In the genomic region with DNA sequence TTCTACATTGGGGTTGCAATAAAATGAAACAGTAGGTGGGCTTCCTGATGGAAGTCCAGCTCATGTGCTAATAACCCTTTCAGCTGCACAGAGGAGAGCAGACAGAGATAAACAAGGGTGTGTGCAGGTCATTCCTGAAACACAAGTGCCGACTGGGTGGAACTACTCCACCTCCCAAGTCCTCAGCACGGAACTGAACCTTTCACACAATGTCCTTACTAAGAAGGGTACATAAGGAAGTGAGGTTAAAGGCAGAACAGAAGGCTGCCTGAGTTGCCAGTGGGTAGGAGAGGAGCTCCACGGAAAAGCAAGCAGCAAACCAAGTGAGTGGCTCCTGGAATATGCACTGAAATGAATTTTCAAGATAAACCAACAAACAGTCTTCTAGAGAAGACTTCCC, we compare ENCODE assay signal across 24 mouse cellular contexts. TPM values are rescaled to one million over a fixed set of nuclear protein-coding genes. Genes with fewer than 3 reads are reported as not detected.
DNase-seq lines count a peak whose midpoint lies in the region; ATAC-seq and TF ChIP-seq lines count a peak whose summit lies in the region.
"Had no signal": no experiment of that assay in that cellular context is flagged by ENCODE, and none has a peak within 500 bp of the region (broad histone marks: within the 10 kb centered on the region; RNA-seq: fewer than 3 reads in every experiment).

No protein-coding gene starts in this region.

- TF ChIP-seq POLR2A in lung, adult 2 months (IDR thresholded peaks at IDR 0.05; ENCODE audit: borderline replicate concordance, extremely low read depth, low read depth, low read length), result no peak

- no peaks in the 10 kb centered on the region for H3K27me3 ChIP-seq in lung, postnatal 0 days (replicated peaks; ENCODE audit: insufficient read depth, low read length)
- no peaks in the 10 kb centered on the region for H3K27me3 ChIP-seq in stomach, postnatal 0 days (ENCODE audit: control insufficient read depth, insufficient read depth, low read length)
- no peaks in the 10 kb centered on the region for H3K27me3 ChIP-seq in forebrain, embryonic 11.5 days (ENCODE audit: control insufficient read depth, insufficient read depth, low read length)
- H3K27me3 ChIP-seq: embryonic facial prominence, embryonic 13.5 days; heart, embryonic 15.5 days; hindbrain, embryonic 13.5 days; limb, embryonic 15.5 days; midbrain, embryonic 13.5 days had no signal

- peak; percentile 58 for ATAC-seq in lung, postnatal 0 days
- ATAC-seq in stomach, postnatal 0 days (ENCODE audit: low FRiP score, low TSS enrichment), result peak; percentile 89
- ATAC-seq in forebrain, embryonic 11.5 days (replicated peaks; ENCODE audit: low FRiP score), result no peak
- ATAC-seq: forebrain, embryonic 14.5 days; midbrain, embryonic 13.5 days had no signal

- 0 out of 2 replicates have a peak, but pooled peaks cover 3% of the 10 kb centered on the region for H3K36me3 ChIP-seq in lung, postnatal 0 days (ENCODE audit: insufficient read depth, low read length)
- no peaks in the 10 kb centered on the region for H3K36me3 ChIP-seq in stomach, postnatal 0 days (ENCODE audit: control insufficient read depth, insufficient read depth, low read length)
- no peaks in the 10 kb centered on the region for H3K36me3 ChIP-seq in forebrain, embryonic 11.5 days (ENCODE audit: control insufficient read depth, insufficient read depth, low read length)
- H3K36me3 ChIP-seq: embryonic facial prominence, embryonic 13.5 days; heart, embryonic 15.5 days; hindbrain, embryonic 13.5 days; limb, embryonic 15.5 days; midbrain, embryonic 13.5 days had no signal

- H3K9ac ChIP-seq in lung, postnatal 0 days (replicated peaks; ENCODE audit: low read depth), result no peak overlapping the region
- H3K9ac ChIP-seq in stomach, postnatal 0 days (ENCODE audit: low read length), result no peak overlapping the region
- no peak overlapping the region for H3K9ac ChIP-seq in forebrain, embryonic 11.5 days (ENCODE audit: low read length)
- H3K9ac ChIP-seq: embryonic facial prominence, embryonic 13.5 days; heart, embryonic 15.5 days; hindbrain, embryonic 13.5 days; limb, embryonic 15.5 days; midbrain, embryonic 13.5 days had no signal

- TF ChIP-seq CTCF in lung, postnatal 0 days (IDR thresholded peaks at IDR 0.05), result no peak
- no peak for TF ChIP-seq CTCF in lung, adult 2 months (IDR thresholded peaks at IDR 0.05; ENCODE audit: insufficient read depth, low read length)
- TF ChIP-seq CTCF in stomach, postnatal 0 days (IDR thresholded peaks at IDR 0.05; ENCODE audit: low read depth), result no peak

- H3K9me3 ChIP-seq in lung, postnatal 0 days (ENCODE audit: low read length), result no peaks in the 10 kb centered on the region
- no peaks in the 10 kb centered on the region for H3K9me3 ChIP-seq in stomach, postnatal 0 days (ENCODE audit: control insufficient read depth, low read length)
- H3K9me3 ChIP-seq in forebrain, embryonic 11.5 days (ENCODE audit: control insufficient read depth, low read length), result no peaks in the 10 kb centered on the region
- H3K9me3 ChIP-seq: embryonic facial prominence, embryonic 13.5 days; heart, embryonic 15.5 days; hindbrain, embryonic 13.5 days; limb, embryonic 15.5 days; midbrain, embryonic 13.5 days had no signal

- TF ChIP-seq EP300 in lung, postnatal 0 days (IDR thresholded peaks at IDR 0.05), result no peak; the same call in 1 of the 2 replicates
- no peak for TF ChIP-seq EP300 in stomach, postnatal 0 days (optimal IDR thresholded peaks at IDR 0.05)

- no peak overlapping the region for H3K27ac ChIP-seq in lung, postnatal 0 days (ENCODE audit: low read length)
- peak overlapping the region; percentile 81 for H3K27ac ChIP-seq in stomach, postnatal 0 days (replicated peaks)
- H3K27ac ChIP-seq in forebrain, embryonic 11.5 days (ENCODE audit: low read depth, low read length), result no peak overlapping the region
- H3K27ac ChIP-seq: embryonic facial prominence, embryonic 13.5 days; heart, embryonic 15.5 days; hindbrain, embryonic 13.5 days; left cerebral cortex, adult 2 months; limb, embryonic 15.5 days; midbrain, embryonic 13.5 days had no signal

- no peak overlapping the region for H3K4me2 ChIP-seq in lung, postnatal 0 days (replicated peaks; ENCODE audit: low read depth, low read length)
- H3K4me2 ChIP-seq in stomach, postnatal 0 days (replicated peaks; ENCODE audit: low read depth), result no peak overlapping the region
- H3K4me2 ChIP-seq in forebrain, embryonic 11.5 days (ENCODE audit: low read depth, low read length, severe bottlenecking), result no peak overlapping the region
- H3K4me2 ChIP-seq: embryonic facial prominence, embryonic 13.5 days; heart, embryonic 15.5 days; hindbrain, embryonic 13.5 days; limb, embryonic 15.5 days; midbrain, embryonic 13.5 days had no signal

- WGBS in lung, postnatal 0 days, result 17% methylated on average over 3 of the region's 3 CpGs
- 38% methylated on average over 3 of the region's 3 CpGs for WGBS in lung, adult 2 months
- 21% methylated on average over 3 of the region's 3 CpGs for WGBS in large intestine, adult 2 months
- WGBS in stomach, postnatal 0 days, result 23% methylated on average over 3 of the region's 3 CpGs
- WGBS in forebrain, embryonic 11.5 days, result 71% methylated on average over 3 of the region's 3 CpGs

- DNase-seq in lung, postnatal 0 days (ENCODE audit: low spot score), result peak; percentile 58
- no peak for DNase-seq in lung, adult 2 months
- peak; percentile 21 for DNase-seq in R1 (ENCODE audit: low read depth, low spot score)
- DNase-seq in large intestine, adult 2 months (ENCODE audit: low read depth, low spot score), result peak; percentile 56
- DNase-seq in stomach, postnatal 0 days (ENCODE audit: low spot score), result peak; percentile 53
- DNase-seq in cerebellum, postnatal 14 days, result no peak
- no peak for DNase-seq in forebrain, embryonic 11.5 days (ENCODE audit: low spot score)
- DNase-seq: adrenal gland, postnatal 10 days; cerebellum, adult 2 months; cerebellum, postnatal 36 days; embryo, embryonic 11 days; heart, postnatal 36 days; kidney, postnatal 4 days; left cerebral cortex, postnatal 4 days; thymus, adult 18-20 months; thymus, postnatal 4 days had no signal

- H3K4me3 ChIP-seq in lung, postnatal 0 days (ENCODE audit: low read depth, low read length), result no peak overlapping the region
- no peak overlapping the region for H3K4me3 ChIP-seq in lung, adult 2 months (replicated peaks; ENCODE audit: extremely low read depth, low read depth, low read length)
- no peak overlapping the region for H3K4me3 ChIP-seq in stomach, postnatal 0 days (ENCODE audit: low read depth, low read length)
- H3K4me3 ChIP-seq in forebrain, embryonic 11.5 days (ENCODE audit: low read depth, low read length), result no peak overlapping the region
- H3K4me3 ChIP-seq: embryonic facial prominence, embryonic 13.5 days; erythroblast, embryonic 14.5 days; heart, embryonic 15.5 days; hindbrain, embryonic 13.5 days; left cerebral cortex, adult 2 months; limb, embryonic 15.5 days; midbrain, embryonic 13.5 days had no signal

- no peaks in the 10 kb centered on the region for H3K4me1 ChIP-seq in lung, postnatal 0 days (ENCODE audit: insufficient read depth, low read depth, low read length)
- H3K4me1 ChIP-seq in lung, adult 2 months (ENCODE audit: control insufficient read depth, insufficient read depth, low read length), result peaks cover 6% of the 10 kb centered on the region
- H3K4me1 ChIP-seq in stomach, postnatal 0 days (replicated peaks; ENCODE audit: control insufficient read depth, insufficient read depth), result no peaks in the 10 kb centered on the region
- H3K4me1 ChIP-seq in forebrain, embryonic 11.5 days (replicated peaks; ENCODE audit: control insufficient read depth, insufficient read depth, low read length), result no peaks in the 10 kb centered on the region
- H3K4me1 ChIP-seq: embryonic facial prominence, embryonic 13.5 days; heart, embryonic 15.5 days; hindbrain, embryonic 13.5 days; limb, embryonic 15.5 days; midbrain, embryonic 13.5 days had no signal

RNA-seq across cellular contexts. Expression of a gene that starts 52.6 kb away (rescaled TPM):
- 72.4 and 82.9 TPM in 2 replicates for polyA plus RNA-seq in lung, postnatal 0 days (2015; fragmentation: Nextera tagmentation; extraction: Ambion mirVana)
- 8.6 and 11.9 TPM in 2 replicates for polyA plus RNA-seq in lung, adult 2 months (2012; rRNA removed)
- 22.1 and 22.8 TPM in 2 replicates for polyA plus RNA-seq in large intestine, adult 2 months (2012; rRNA removed)
- 118 and 121 TPM in 2 replicates for polyA plus RNA-seq in stomach, postnatal 0 days (2015; fragmentation: Nextera tagmentation; extraction: Ambion mirVana)
- polyA plus RNA-seq in forebrain, embryonic 11.5 days (2014; fragmentation: Nextera tagmentation; extraction: Ambion mirVana), result 60.5 and 63.3 TPM in 2 replicates

RNA-seq across cellular contexts. Expression of a gene that starts 52.8 kb away (rescaled TPM):
- polyA plus RNA-seq in lung, postnatal 0 days (2015; fragmentation: Nextera tagmentation; extraction: Ambion mirVana), result 3.5 and 4.5 TPM in 2 replicates
- 3.7 and 4.7 TPM in 2 replicates for polyA plus RNA-seq in lung, adult 2 months (2012; rRNA removed)
- polyA plus RNA-seq in large intestine, adult 2 months (2012; rRNA removed), result 1.6 and 2.3 TPM in 2 replicates
- 2.2 and 2.6 TPM in 2 replicates for polyA plus RNA-seq in stomach, postnatal 0 days (2015; fragmentation: Nextera tagmentation; extraction: Ambion mirVana)
- 7.5 and 9.8 TPM in 2 replicates for polyA plus RNA-seq in forebrain, embryonic 11.5 days (2014; fragmentation: Nextera tagmentation; extraction: Ambion mirVana)

Comparison
In these comparisons a context has a peak if more than half of its experiments do, and no peak if none do; other contexts are left out.
1. DNase-seq: peak in lung, postnatal 0 days (single experiment), R1 (single experiment), large intestine, adult 2 months (single experiment) and stomach, postnatal 0 days (single experiment); none in lung, adult 2 months (single experiment), cerebellum, postnatal 14 days (0 of 2) and forebrain, embryonic 11.5 days (single experiment).